Mouse (Mus musculus) megakaryocyte, embryonic 14.5 days (primary cell): ENCODE measurements around the gene Cped1.

Source experiments
- FLI1 ChIP-seq: IDR thresholded peaks from 2 replicates; pipeline ENCODE4 v1.6.1; 2012; ENCODE audit warnings: low read length, inconsistent platforms, mixed read lengths
- GATA1 ChIP-seq: IDR thresholded peaks from 3 replicates; pipeline ENCODE4 v1.6.1; 2012; ENCODE audit warnings: mixed read lengths, low read length, inconsistent platforms, borderline replicate concordance

DNA sequence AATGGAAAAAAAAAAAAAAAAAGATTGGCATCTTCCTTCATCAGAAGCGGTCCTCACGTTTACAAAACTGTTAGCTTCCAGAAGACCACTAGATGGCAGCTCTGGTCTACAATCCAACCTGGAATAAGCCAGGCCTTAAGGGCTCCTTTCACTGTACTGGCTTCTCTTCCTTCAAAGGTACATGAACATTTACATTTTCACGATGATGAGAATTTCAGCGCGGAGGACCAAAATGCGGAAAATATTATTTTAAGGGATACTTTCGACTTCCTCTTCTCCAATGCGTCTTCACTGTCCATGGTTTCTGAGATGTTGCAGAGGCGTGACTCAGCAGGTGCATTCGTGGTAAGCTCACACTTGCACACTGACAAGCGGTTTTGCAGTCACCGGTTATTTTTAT lies 136.4 kb downstream of the Cped1 start:
- TF ChIP-seq GATA1 (no peak), FLI1 (no peak)
